Mouse (Mus musculus) heart, embryonic 16.5 days (tissue): ENCODE results near the gene Xrcc6. TPM values are rescaled to one million over a fixed set of nuclear protein-coding genes. Genes with fewer than 3 reads are reported as not detected.
"Not testable (repeated sequence)": the region's sequence is repeated elsewhere in the genome, so short reads cannot be mapped to it uniquely, and the experiment has no call there.

Experiments
- ATAC-seq: fragments of 200-750 bp; cut with Nextera tagmentation; replicated peaks from 2 replicates; pipeline ENCODE4 v1.8.0; 2017; ENCODE audit warnings: moderate number of reproducible peaks; ENCODE audit not compliant: insufficient read depth, low FRiP score; ENCODE audit errors: extremely low read depth
- H3K27ac ChIP-seq: fragments of 300-500 bp; sonication (generic); 2 replicates; pipeline ENCODE4 v1.5.1; 2014; ENCODE audit warnings: mild to moderate bottlenecking, low read length, control low read depth, moderate library complexity
- H3K27me3 ChIP-seq: fragments of 300-500 bp; sonication (generic); 2 replicates; pipeline ENCODE4 v1.6.1; 2014; ENCODE audit warnings: low read length, mixed read lengths; ENCODE audit not compliant: control insufficient read depth, insufficient read depth
- H3K36me3 ChIP-seq: fragments of 300-500 bp; sonication (generic); 2 replicates; pipeline ENCODE4 v1.6.1; 2014; ENCODE audit not compliant: control insufficient read depth, insufficient read depth
- H3K4me1 ChIP-seq: fragments of 300-500 bp; sonication (generic); 2 replicates; pipeline ENCODE4 v1.6.1; 2014; ENCODE audit warnings: low read length, mixed read lengths; ENCODE audit not compliant: control insufficient read depth, insufficient read depth
- H3K4me2 ChIP-seq: fragments of 300-500 bp; sonication (generic); 2 replicates; pipeline ENCODE4 v1.6.1; 2014; ENCODE audit warnings: low read depth, mild to moderate bottlenecking, control low read depth, low read length
- H3K4me3 ChIP-seq: fragments of 300-500 bp; sonication (generic); 2 replicates; pipeline ENCODE4 v1.5.1; 2014; ENCODE audit warnings: mild to moderate bottlenecking, control low read depth, low read length
- H3K9ac ChIP-seq: fragments of 300-500 bp; sonication (generic); 2 replicates; pipeline ENCODE4 v1.6.1; 2014; ENCODE audit warnings: low read length, control low read depth
- H3K9me3 ChIP-seq: fragments of 300-500 bp; sonication (generic); replicated peaks from 2 replicates; pipeline ENCODE4 v1.6.1; 2016; ENCODE audit warnings: low read length; ENCODE audit not compliant: control insufficient read depth
- WGBS: fragments of 180-500 bp; shearing (Covaris S2); extraction: QIAGEN DNeasy Blood & Tissue Kit; methylation state at CpG from one replicate; pipeline ENCODE4 v1.1.7; 2014; 5-methylcytosine and 5-hydroxymethylcytosine counted together
- polyA plus RNA-seq: library from polyadenylated mRNA; unstranded; fragments of >200 nt; fragmentation: Nextera tagmentation; extraction: Ambion mirVana; gene quantifications from 2 replicates; pipeline ENCODE4 v1.2.1, GENCODE M21; 2015

Xrcc6 gene
- polyA plus RNA-seq, 1 experiment from 2014 or later, result 113 TPM

DNA sequence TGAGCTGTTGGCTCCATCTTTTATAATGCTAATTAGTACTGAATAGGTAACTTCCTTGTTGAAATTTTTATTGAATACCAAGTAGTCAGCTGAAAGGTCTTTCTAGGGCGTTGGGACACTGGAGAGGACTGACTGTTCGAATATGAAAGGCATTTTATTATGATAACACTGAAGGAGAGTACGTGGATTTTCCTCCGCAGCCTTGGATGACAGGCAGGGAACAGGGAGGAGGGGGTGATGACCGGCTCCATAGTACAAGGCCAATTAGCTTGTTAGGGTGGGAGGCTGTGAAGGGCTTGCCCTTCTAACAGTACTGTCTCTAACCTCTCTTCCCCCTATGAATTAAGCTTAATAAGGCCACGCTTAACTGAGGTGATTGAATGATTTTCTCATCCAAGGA is 18.0 kb upstream of the Xrcc6 start:
- ATAC-seq, H3K4me1 ChIP-seq, H3K36me3 ChIP-seq, H3K4me2 ChIP-seq, H3K27me3 ChIP-seq, H3K27ac ChIP-seq, H3K9ac ChIP-seq, H3K9me3 ChIP-seq, H3K4me3 ChIP-seq: not testable (repeated sequence)
- 53% methylated on average over 6 of the region's 6 CpGs for WGBS

- H3K9ac ChIP-seq, H3K4me2 ChIP-seq, H3K27me3 ChIP-seq, H3K4me3 ChIP-seq, H3K4me1 ChIP-seq, ATAC-seq, H3K27ac ChIP-seq, H3K9me3 ChIP-seq, H3K36me3 ChIP-seq: not testable (repeated sequence)
- WGBS, result 84% methylated on average over 4 of the region's 4 CpGs
These were observed 17.1 kb upstream of the Xrcc6 start for GRCm38 (mm10) chr15:81970498-81970897.

- ATAC-seq, H3K4me3 ChIP-seq, H3K9me3 ChIP-seq, H3K27me3 ChIP-seq, H3K4me2 ChIP-seq, H3K27ac ChIP-seq, H3K36me3 ChIP-seq, H3K4me1 ChIP-seq, H3K9ac ChIP-seq: not testable (repeated sequence)
- 87% methylated on average over 8 of the region's 8 CpGs for WGBS
These were observed 12.5 kb upstream of the Xrcc6 start for GRCm38 (mm10) chr15:81975156-81975555.

- Histone ChIP-seq H3K4me1 (no peaks in the 10 kb centered on the region), H3K36me3 (no peaks in the 10 kb centered on the region), H3K4me3 (no peak within 1 kb of the TSS), H3K9me3 (no peaks in the 10 kb centered on the region; the same call in 1 of the 2 replicates), H3K27ac (no peak within 1 kb of the TSS), H3K9ac (no peak within 1 kb of the TSS), H3K27me3 (no peaks in the 10 kb centered on the region), H3K4me2 (no peak within 1 kb of the TSS)
- no peak for ATAC-seq
- WGBS, result 91% methylated on average over 23 of the region's 23 CpGs
These were observed 7.3 kb upstream of the Xrcc6 start, which contains the start of gene 1700029P11Rik for GRCm38 (mm10) chr15:81980321-81980720. Gene 1700029P11Rik (plus strand): TSS chr15:81980540.

DNA sequence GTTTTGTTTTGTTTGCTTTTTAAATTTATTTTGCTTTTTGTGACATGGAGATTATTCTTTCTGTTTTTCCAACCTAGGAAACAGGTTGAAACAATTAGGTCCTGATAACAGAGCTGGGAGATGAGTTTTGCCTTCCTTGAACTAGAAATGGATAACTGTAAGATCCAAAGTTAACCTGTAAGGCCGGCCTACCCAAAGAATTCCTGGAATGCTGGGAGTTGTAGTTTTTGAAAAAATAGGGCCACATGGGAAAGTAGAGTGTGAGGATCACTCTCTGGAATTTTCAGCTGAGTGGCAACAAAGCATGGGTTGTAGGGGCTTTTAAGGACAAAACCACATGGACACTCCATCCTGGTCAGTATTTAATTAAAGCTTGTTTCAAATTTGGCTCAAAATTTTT is 5.5 kb upstream of the Xrcc6 start:
- Histone ChIP-seq H3K4me3 (no peak overlapping the region), H3K9ac (no peak overlapping the region), H3K27ac (no peak overlapping the region), H3K4me2 (no peak overlapping the region), H3K4me1 (no peaks in the 10 kb centered on the region), H3K36me3 (no peaks in the 10 kb centered on the region), H3K9me3 (no peaks in the 10 kb centered on the region), H3K27me3 (no peaks in the 10 kb centered on the region)
- 39% methylated on average over 1 of the region's 1 CpGs for WGBS
- ATAC-seq, result no peak

GRCm38 (mm10) chr15:81985267-81986161 is 2.1 kb upstream of the Xrcc6 start:
- no peak for ATAC-seq
- H3K27ac ChIP-seq, result no peak overlapping the region
- H3K4me1 ChIP-seq, result peaks cover 9% of the 10 kb centered on the region
- no peaks in the 10 kb centered on the region for H3K36me3 ChIP-seq
- no peaks in the 10 kb centered on the region for H3K9me3 ChIP-seq
- 69% methylated on average over 2 of the region's 2 CpGs for WGBS
- H3K4me3 ChIP-seq, result no peak overlapping the region
- no peak overlapping the region for H3K4me2 ChIP-seq
- H3K9ac ChIP-seq, result no peak overlapping the region
- no peaks in the 10 kb centered on the region for H3K27me3 ChIP-seq

DNA sequence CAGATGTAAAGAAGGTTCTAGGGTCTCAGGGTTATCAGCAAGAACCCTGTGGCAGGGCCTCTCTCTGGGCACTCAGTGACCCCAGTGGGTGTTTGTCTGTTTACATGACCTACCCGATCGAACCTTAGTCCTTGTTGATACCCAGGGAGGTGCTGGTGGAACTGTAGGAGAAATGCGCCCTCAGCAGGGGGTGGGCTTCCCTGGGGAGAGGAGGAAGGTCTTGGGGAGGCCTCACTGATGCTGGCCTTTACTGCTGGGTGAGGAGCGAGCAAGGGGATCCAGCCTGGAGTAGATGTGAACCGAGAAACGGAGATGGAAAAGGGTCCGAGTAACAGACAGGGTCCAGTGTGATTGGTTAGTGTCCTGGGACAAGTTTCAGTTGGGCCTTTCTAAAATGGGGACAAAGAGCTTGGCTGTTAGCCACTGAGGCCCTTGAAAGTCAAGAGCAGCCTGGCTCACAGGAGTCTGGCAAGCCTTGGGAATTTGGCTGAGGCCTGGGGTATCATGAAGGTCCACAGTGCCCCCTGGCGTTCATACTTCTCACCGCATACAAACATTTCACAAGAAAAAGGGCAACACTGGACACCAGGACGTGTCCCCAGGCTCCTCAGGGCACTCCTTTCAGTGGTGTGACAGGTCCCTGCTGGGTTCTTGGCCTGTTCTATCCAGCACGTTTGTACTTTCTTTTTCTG is 1.9 kb downstream of the Xrcc6 start:
- peak; percentile 87 for ATAC-seq
- no peaks in the 10 kb centered on the region for H3K9me3 ChIP-seq
- peak overlapping the region; percentile 36; the same call in 1 of the 2 replicates for H3K4me2 ChIP-seq
- WGBS, result 33% methylated on average over 11 of the region's 11 CpGs
- H3K27ac ChIP-seq, result no peak overlapping the region
- H3K27me3 ChIP-seq, result no peaks in the 10 kb centered on the region
- peaks cover 8% of the 10 kb centered on the region; the same call in 1 of the 2 replicates for H3K36me3 ChIP-seq
- peak overlapping the region; percentile 23; the same call in 1 of the 2 replicates for H3K9ac ChIP-seq
- H3K4me1 ChIP-seq, result peaks cover 11% of the 10 kb centered on the region
- H3K4me3 ChIP-seq, result no peak overlapping the region

DNA sequence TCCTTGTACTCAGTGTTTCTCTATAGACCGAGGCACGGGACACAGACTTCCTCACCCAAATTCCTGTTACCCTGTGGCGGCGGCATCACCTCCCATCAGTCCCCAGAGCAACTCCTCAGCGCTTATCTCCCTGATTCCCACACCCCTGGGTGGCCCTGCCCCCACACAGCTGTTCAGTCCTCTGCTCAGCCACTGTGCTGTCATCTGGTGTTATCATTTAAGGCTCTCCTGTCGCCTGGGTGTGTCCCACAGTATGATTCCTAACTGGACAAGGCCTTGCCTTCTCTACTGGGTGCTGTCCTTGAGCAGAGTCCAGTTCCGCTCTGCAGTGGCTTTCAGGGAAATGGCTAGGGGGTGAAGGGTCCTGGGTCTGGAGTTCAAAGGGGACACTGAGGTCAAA is 2.9 kb downstream of the Xrcc6 start:
- no peak overlapping the region for H3K27ac ChIP-seq
- peaks cover 11% of the 10 kb centered on the region for H3K4me1 ChIP-seq
- ATAC-seq, result no peak
- H3K4me3 ChIP-seq, result no peak overlapping the region
- 29% methylated on average over 7 of the region's 7 CpGs for WGBS
- no peaks in the 10 kb centered on the region for H3K27me3 ChIP-seq
- H3K4me2 ChIP-seq, result no peak overlapping the region
- peaks cover 10% of the 10 kb centered on the region; the same call in 1 of the 2 replicates for H3K36me3 ChIP-seq
- no peaks in the 10 kb centered on the region for H3K9me3 ChIP-seq
- H3K9ac ChIP-seq, result no peak overlapping the region

DNA sequence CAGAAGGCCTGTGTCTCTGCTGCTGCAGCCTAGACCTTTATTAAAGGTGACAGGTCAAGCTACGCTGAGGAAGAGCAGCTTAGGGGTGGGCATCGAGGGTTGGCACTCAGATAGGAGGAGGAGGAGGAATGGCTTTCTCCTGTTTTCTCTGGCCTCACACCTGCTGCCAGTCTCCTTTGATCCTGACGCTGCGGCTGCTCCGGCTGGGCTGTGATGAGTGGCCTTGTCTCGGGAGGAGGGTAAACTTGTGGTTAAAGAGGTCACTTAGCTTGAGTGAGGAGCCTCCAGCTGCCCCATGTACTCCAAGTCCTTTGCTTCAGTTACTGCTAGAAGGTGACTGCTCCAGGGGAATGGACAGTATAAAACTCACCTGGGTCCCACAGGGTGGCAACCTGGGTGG is 6.4 kb downstream of the Xrcc6 start:
- ATAC-seq, result no peak
- Histone ChIP-seq H3K27me3 (no peaks in the 10 kb centered on the region), H3K4me1 (peaks cover 11% of the 10 kb centered on the region), H3K36me3 (peaks cover 20% of the 10 kb centered on the region), H3K9ac (no peak overlapping the region), H3K4me2 (no peak overlapping the region), H3K9me3 (no peaks in the 10 kb centered on the region), H3K27ac (no peak overlapping the region), H3K4me3 (no peak overlapping the region)
- WGBS, result 63% methylated on average over 6 of the region's 6 CpGs
